Mouse (Mus musculus): ENCODE measurements around the gene Ifi27l2b.
"Not testable (repeated sequence)": the region's sequence is repeated elsewhere in the genome, so short reads cannot be mapped to it uniquely, and the experiment has no call there.

The Ifi27l2b gene

GRCm38 (mm10) chr12:103457140-103457539 is at the start of gene Ifi27l2b:
TSS of gene Ifi27l2b (minus strand) at chr12:103457223.
- DNase-seq, result no peak

- no peak for DNase-seq
These were observed 47.4 kb upstream of the Ifi27l2b start for GRCm38 (mm10) chr12:103504402-103504801.

- DNase-seq, result no peak
These were observed 46.3 kb upstream of the Ifi27l2b start for GRCm38 (mm10) chr12:103503300-103503699.

- DNase-seq, result no peak
These were observed 42.2 kb upstream of the Ifi27l2b start for GRCm38 (mm10) chr12:103499261-103499660.

GRCm38 (mm10) chr12:103498768-103499167 is 41.7 kb upstream of the Ifi27l2b start:
- DNase-seq, result no peak

- DNase-seq, result peak; percentile 29 to 73
These were observed 37.5 kb upstream of the Ifi27l2b start for GRCm38 (mm10) chr12:103494486-103494885.

- peak; percentile 64 to 73 for DNase-seq
These were observed 35.7 kb upstream of the Ifi27l2b start for GRCm38 (mm10) chr12:103492767-103493166.

GRCm38 (mm10) chr12:103491091-103491730 is 34.2 kb upstream of the Ifi27l2b start:
- no peak for DNase-seq

- DNase-seq, result no peak
These were observed 30.7 kb upstream of the Ifi27l2b start for GRCm38 (mm10) chr12:103487750-103488149.

GRCm38 (mm10) chr12:103487276-103487675 is 30.3 kb upstream of the Ifi27l2b start:
- DNase-seq, result no peak

GRCm38 (mm10) chr12:103486726-103487125 is 29.7 kb upstream of the Ifi27l2b start:
- no peak for DNase-seq

GRCm38 (mm10) chr12:103484200-103484972 is 27.4 kb upstream of the Ifi27l2b start:
- not testable (repeated sequence) for DNase-seq

GRCm38 (mm10) chr12:103482781-103483180 is 25.8 kb upstream of the Ifi27l2b start:
- no peak for DNase-seq

GRCm38 (mm10) chr12:103481671-103482070 is 24.6 kb upstream of the Ifi27l2b start:
- DNase-seq, result no peak

GRCm38 (mm10) chr12:103477461-103478015 is 20.5 kb upstream of the Ifi27l2b start:
- no peak for DNase-seq

- no peak for DNase-seq
These were observed 19.9 kb upstream of the Ifi27l2b start for GRCm38 (mm10) chr12:103476779-103477389.

GRCm38 (mm10) chr12:103474481-103474880 is 17.5 kb upstream of the Ifi27l2b start:
- DNase-seq, result no peak

GRCm38 (mm10) chr12:103456727-103457126 is 296 bp downstream of the Ifi27l2b start:
- DNase-seq, result not testable (repeated sequence)

- DNase-seq, result no peak
These were observed 3.7 kb downstream of the Ifi27l2b start for GRCm38 (mm10) chr12:103453361-103453760.

GRCm38 (mm10) chr12:103445060-103445459 is 12.0 kb downstream of the Ifi27l2b start:
- no peak for DNase-seq

GRCm38 (mm10) chr12:103444261-103444660 is 12.8 kb downstream of the Ifi27l2b start:
- not testable (repeated sequence) for DNase-seq

- no peak for DNase-seq
These were observed 13.5 kb downstream of the Ifi27l2b start, which contains the start of gene Ifi27l2a for GRCm38 (mm10) chr12:103443524-103443923. TSS of gene Ifi27l2a (minus strand) at chr12:103443680.

GRCm38 (mm10) chr12:103437601-103438000 is 19.4 kb downstream of the Ifi27l2b start:
- DNase-seq, result no peak

Measured in kidney, adult 8-10 months (tissue).